Mouse (Mus musculus) cerebellum, postnatal 14 days (tissue): ENCODE results near the gene Nrxn1.
A peak's percentile ranks its signal among the peaks of the same experiment; 100 is the strongest.
"Not testable (repeated sequence)": the region's sequence is repeated elsewhere in the genome, so short reads cannot be mapped to it uniquely, and the experiment has no call there.

Experiments
- DNase-seq, 2 experiments: peaks; one replicate each; pipeline ENCODE4 v3.0.0; 2021; ENCODE audit warnings: mixed read lengths in 2 of 2

Gene Nrxn1

GRCm38 (mm10) chr17:90550415-90550814, 542.5 kb downstream of the Nrxn1 start:
- DNase-seq: peak in 1 of 2 experiments; percentile 58

- no peak for DNase-seq
Measured at GRCm38 (mm10) chr17:90546806-90547205, 546.1 kb downstream of the Nrxn1 start.

DNA sequence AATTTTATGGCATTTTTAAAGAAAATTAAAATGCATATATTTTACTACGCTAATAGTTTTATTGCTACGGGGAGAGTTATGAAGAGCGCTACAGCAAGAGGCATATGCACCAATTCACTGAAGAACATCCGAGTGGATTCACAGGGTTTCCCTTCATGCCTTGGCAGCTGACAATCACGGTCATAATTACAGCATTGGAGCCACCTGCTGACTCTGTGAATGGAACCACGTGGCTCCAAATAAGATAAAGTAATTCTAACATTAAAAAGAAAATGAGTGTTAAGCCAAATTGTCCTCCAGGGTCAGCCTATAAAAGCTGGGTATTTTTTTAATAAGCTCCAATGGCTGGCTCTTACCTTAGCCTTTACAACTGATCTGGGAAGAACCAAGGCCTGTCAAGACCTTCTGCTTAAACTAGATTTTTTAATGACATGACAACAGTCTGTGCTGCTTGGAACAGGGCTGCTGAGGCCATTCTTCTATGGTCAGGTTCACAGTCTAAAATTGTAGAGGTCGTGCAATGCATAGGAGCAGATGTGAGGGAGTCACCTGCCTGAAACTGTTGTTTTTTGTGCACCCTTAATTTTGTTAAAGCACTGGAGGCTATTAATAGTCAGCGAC, 548.1 kb downstream of the Nrxn1 start:
- DNase-seq: no peak

- no peak for DNase-seq
Measured at GRCm38 (mm10) chr17:90543986-90544638, 548.8 kb downstream of the Nrxn1 start.

- DNase-seq: no peak
Measured at GRCm38 (mm10) chr17:90531443-90531842, 561.4 kb downstream of the Nrxn1 start.

DNA sequence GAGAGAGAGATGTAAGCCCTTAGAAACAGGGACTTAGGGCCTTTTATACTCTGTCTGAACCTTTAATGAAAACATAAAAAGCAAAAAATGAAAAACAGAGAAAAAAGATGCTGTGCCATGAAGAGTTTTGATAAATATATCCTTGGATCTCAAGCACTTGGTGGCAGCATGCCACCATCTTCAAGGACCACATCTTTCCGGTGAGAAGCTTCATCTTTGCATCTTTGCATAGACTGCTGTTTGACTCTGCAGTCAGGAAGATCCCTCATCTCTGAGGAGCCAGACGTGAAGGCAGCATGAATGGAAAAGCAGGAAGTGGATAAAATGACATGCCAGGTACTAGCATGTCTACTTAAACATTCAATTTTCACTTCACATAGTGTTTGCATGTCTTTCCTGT, 586.8 kb downstream of the Nrxn1 start:
- no peak for DNase-seq

- not testable (repeated sequence) for DNase-seq
Measured at GRCm38 (mm10) chr17:90503999-90504398, 588.9 kb downstream of the Nrxn1 start.

DNA sequence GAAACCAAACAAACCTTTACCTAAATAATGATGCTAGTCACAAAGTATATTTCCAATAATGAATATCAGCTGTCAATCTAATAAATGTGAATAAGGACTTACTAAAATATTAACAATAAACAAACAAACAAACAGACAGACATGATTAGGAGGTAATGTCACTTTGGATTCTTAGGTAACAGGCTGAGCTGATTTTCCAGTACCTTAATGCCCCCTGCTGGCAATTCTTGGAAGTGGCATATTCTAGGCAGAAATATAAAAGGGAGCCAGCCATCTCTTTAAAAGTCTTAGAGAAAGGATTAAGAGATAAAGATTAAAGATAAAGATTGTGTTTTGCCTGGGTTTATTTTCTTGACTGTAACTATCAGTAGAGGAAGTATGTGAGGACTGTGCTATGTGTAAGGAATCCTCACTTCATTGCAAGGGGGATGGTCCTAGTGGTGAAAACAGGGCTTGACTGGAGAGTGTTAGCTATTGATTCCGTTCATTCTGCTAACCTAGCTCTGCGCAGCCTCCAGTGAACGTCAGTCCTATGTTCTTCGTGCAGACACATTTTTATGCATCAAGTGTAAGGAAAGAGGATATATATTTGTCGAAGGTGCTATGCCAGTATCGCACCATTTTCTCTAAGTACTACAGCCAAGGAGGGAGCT, 591.7 kb downstream of the Nrxn1 start:
- DNase-seq: peak; percentile 87 to 88

DNA sequence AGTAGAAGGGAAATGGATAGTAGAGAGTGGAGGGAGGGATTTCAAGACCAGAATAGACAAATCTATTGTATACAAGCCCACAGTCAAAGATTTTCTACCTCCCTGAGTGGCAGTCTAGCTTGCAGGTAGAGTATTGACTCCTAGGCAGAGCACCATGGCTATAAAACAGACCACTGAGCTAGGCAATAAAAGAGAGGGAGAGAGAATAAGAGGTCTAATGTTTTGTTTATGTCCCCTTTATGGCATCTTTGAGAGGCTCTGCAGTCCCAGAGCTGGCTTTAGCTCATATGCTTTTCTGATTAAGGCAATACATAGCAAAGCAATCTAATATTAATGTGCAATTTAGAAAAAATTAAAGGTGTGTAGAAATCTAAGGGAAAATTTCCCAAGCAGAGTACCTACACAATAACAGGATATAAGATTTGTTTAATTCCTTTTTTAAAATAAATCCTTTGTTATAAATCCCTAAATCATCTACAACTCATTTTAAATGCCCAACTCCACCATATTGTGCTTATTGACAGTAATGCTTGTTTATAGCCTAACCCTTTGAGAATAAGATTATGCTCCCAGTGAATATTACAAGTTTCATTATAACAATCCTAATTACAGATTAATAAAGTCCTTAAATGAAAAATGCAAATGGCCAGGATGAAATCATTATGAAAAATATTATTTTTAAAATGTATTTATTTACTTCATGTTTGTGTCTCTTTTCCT, 613.2 kb downstream of the Nrxn1 start:
- no peak for DNase-seq

- DNase-seq: peak in 1 of 2 experiments; percentile 31
Measured at GRCm38 (mm10) chr17:90456748-90457147, 636.1 kb downstream of the Nrxn1 start.

DNA sequence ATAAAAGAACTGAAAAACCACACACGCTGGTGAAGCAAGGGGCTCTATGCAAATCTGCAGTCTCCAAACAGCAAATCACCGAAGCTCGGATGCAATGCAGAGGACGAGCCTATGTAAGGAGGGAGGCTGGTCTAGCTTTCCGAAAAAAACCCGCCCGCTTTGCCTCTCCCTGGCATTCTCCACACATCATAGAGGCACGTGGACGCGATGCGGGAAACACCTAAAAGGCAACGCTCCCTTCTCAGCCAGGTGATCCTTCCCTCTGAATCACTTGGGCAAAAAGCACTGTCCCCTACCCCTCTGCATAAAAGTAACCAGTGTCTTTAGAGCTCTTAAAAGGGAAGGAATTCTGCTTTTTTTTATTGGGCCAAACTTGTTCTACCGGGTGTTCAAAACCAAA, 637.0 kb downstream of the Nrxn1 start:
- peak; percentile 77 to 78 for DNase-seq

DNA sequence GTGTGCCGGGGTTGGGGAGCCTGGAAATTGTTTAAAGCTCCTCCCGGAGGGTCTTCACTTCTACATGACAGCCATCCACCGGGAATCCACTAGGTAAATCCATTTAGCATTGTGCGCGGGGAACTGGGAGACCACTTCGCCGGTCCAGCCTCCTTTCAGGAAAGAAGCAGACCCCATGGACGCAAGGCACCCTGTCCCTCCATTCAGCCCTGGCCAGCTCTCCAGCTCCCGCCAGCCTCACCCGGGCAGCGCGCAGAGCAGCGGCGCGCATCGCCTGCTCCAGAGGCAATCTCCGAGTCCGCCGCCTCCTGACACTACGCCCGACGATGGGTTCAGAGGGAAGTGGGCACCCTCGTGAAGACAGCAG, 637.5 kb downstream of the Nrxn1 start:
- peak; percentile 66 to 71 for DNase-seq

DNA sequence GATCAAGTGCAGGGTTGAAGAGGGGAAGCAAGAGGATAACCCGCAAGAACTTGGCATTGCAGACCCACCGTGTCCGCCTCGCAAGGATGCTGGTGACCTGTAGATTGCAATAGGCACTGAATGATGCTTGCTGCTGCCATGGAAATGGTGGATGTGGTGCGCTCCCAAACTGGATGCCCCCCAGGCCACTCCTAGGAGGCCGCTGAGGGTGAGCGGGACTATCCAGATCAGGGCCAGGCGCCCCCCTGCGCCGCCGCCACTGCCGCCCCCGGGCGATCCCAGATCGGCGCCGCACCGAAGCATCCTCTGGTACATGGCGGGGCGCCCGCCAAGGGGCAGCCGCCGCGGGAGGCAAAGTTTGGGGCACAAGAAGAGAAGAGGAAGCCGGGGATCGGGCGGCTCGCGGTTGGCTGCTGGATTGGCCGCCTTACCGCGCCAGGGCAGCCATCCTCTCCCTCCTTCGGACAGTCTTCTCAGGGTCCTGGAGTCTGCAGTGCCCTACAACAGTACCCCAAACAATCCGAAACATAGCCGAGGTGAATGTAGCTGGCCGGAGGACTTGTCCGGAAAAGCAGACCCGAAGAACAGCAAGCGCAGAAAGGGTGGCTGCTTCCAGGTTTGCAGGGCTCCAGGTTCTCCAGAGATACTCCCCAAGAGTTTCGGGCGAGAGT, 638.0 kb downstream of the Nrxn1 start:
- DNase-seq: peak; percentile 62 to 70

DNA sequence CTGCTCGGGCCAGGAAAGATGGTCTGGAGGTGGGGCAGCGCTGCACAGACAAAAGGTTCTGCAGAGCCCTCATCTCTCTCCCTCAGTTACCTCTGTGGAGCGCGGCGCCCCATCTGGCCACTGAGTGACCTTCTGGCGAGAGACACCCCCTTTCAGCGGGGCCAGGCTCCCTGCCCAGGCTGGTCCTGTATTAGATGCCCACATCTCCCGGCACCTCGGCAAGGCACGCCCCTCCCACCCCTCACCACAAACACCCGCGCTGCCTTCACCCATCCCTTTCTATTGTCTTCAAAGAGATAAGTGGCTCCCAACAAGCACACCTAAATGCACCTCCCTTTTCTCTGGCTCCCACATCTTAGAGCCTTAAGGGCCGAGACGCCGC, 638.5 kb downstream of the Nrxn1 start:
- DNase-seq: peak; percentile 86

- DNase-seq: peak; percentile 8 to 38
Measured at GRCm38 (mm10) chr17:90453280-90453679, 639.6 kb downstream of the Nrxn1 start.

DNA sequence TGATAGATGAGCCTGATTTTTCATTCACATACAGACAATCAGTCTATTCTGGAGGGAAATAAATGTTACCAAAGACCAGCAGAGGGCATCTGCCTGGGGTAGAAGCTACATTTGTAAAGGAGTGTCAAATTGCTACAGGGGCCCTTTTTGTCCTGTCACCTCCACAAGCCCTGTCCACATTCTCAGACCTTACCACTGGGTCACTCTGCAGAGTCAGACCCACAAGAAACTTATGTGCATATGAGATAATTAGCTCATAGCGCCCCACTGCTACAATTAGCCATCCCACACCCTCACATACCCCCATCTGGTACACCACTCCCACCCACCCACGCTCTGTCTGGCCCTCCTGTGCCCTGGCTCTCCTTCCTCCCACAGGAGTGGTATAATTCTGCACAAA, 640.1 kb downstream of the Nrxn1 start:
- peak; percentile 44 to 62 for DNase-seq

- peak in 1 of 2 experiments; percentile 15 for DNase-seq
Measured at GRCm38 (mm10) chr17:90451384-90451783, 641.5 kb downstream of the Nrxn1 start.

- no peak for DNase-seq
Measured at GRCm38 (mm10) chr17:90443067-90443466, 649.8 kb downstream of the Nrxn1 start.

- DNase-seq: peak in 1 of 2 experiments; percentile 56
Measured at GRCm38 (mm10) chr17:90435836-90436235, 657.0 kb downstream of the Nrxn1 start.

- peak in 1 of 2 experiments; percentile 52 for DNase-seq
Measured at GRCm38 (mm10) chr17:90435371-90435770, 657.5 kb downstream of the Nrxn1 start.

DNA sequence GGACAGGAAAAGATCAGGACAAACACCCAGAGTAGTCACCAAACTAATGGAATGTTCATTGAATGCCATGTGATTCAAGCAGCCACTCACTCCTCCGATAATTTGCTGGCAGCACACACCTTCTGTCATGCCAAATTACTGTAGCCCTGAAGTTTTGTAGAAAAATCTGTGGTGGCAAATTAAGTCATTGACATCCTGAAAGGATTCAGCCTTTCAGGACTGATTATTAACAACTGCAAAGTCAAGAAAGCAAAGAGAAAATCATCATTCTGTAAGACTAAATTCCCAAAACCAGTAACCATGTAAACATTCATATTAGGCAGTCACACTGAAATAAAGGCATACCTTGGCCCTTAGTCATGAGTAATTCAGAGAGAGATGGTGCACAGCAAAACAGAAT, 662.7 kb downstream of the Nrxn1 start:
- DNase-seq: no peak

- DNase-seq: peak; percentile 57 to 78
Measured at GRCm38 (mm10) chr17:90425974-90426373, 666.9 kb downstream of the Nrxn1 start.

DNA sequence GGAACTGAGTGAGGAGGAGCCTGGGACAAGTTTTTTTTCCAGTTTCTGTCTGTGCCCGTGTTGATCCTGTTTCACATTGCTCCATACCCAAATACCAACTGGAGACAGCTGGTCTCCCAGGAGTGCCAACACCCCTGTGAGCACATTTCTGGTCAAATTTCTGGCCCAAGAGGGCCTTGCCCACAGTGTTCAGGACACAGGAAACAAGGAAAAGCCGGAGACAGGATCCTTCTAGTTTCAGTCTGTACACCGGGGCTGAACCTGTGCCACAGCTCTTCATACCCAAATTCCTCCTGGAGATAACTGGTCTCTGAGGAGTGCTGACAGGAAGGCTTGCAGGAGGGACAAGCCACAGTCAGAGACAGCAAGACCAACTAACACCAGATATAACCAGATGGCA, 670.3 kb downstream of the Nrxn1 start:
- peak; percentile 39 to 72 for DNase-seq
